ENCODE assay signal across 8 mouse cellular contexts in the genomic region with DNA sequence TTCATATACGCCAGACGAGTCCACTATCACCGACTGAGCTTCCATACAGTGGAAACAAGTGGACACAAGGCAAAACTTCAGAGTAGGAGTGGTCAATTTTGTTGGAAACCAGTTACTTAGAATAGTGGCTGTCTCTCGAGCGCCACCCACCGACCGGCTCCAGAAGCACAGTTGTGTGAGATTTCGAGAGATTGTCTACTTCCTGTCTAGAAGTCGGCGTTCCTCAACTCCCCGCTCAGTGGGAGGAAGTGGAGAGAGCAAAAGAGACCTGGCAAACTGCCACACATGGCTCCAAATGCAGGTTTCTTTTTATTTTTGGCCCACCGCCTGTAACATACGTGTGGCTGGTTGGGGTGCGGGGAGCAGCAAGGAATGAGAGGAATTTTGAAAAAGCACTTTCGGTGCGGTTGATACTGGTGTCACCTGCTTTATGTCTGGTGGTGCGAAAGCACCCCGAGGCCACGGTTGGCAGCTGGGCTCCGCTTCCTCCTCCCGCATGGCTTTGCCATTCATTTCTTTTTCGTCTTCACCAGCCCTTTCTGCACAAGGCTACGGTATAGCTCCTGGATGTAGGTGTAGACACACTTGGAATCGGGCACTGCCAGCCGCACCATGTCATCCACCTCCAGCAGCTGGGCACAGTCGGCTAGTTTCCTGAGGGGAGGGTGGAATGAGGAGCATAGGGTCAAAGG. TPM values are rescaled to one million over a fixed set of nuclear protein-coding genes. Genes with fewer than 3 reads are reported as not detected.
A peak's percentile ranks its signal among the peaks of the same experiment; 100 is the strongest.
DNase-seq lines count a peak whose midpoint lies in the region; ATAC-seq and TF ChIP-seq lines count a peak whose summit lies in the region.

No protein-coding gene starts in this region.

- peak; percentile 52; the same call in 1 of the 2 replicates for TF ChIP-seq CTCF in thymus, adult 2 months (IDR thresholded peaks at IDR 0.05; ENCODE audit: borderline replicate concordance, control insufficient read depth, extremely low read depth, insufficient read depth, low read length, poor library complexity)

- peaks cover 4% of the 10 kb centered on the region; the same call in 1 of the 2 replicates for H3K4me1 ChIP-seq in hindbrain, embryonic 12.5 days
- peaks cover 6% of the 10 kb centered on the region for H3K4me1 ChIP-seq in lung, embryonic 16.5 days (replicated peaks; ENCODE audit: control insufficient read depth, insufficient read depth, low read length)
- peaks cover 7% of the 10 kb centered on the region for H3K4me1 ChIP-seq in thymus, adult 2 months (replicated peaks; ENCODE audit: control insufficient read depth, insufficient read depth, low read length)

- no peak overlapping the region for H3K9ac ChIP-seq in hindbrain, embryonic 12.5 days
- H3K9ac ChIP-seq in lung, embryonic 16.5 days (ENCODE audit: low read length) = peak overlapping the region; percentile 54

- peak; percentile 88 for DNase-seq in Muller cell, postnatal 12 days (ENCODE audit: inconsistent ontology term)
- peak; percentile 85 to 89 for DNase-seq in cerebellum, postnatal 10 days
- DNase-seq in frontal cortex, postnatal 14 days (ENCODE audit: low spot score in 2 of 2) = peak; percentile 80 to 82
- DNase-seq in layer of hippocampus, postnatal 10 days (ENCODE audit: low spot score in 2 of 2) = peak; percentile 88
- DNase-seq in ovary, adult 18-20 months (ENCODE audit: low spot score) = peak; percentile 66
- DNase-seq in thymus, adult 2 months = peak; percentile 84

- no peaks in the 10 kb centered on the region for H3K36me3 ChIP-seq in hindbrain, embryonic 12.5 days
- H3K36me3 ChIP-seq in lung, embryonic 16.5 days (ENCODE audit: control insufficient read depth, insufficient read depth, low read length) = no peaks in the 10 kb centered on the region
- H3K36me3 ChIP-seq in thymus, adult 2 months (ENCODE audit: control insufficient read depth, insufficient read depth, low read length) = no peaks in the 10 kb centered on the region

- H3K27me3 ChIP-seq in hindbrain, embryonic 12.5 days = no peaks in the 10 kb centered on the region
- no peaks in the 10 kb centered on the region for H3K27me3 ChIP-seq in lung, embryonic 16.5 days (ENCODE audit: control insufficient read depth, insufficient read depth, low read depth, low read length)
- H3K27me3 ChIP-seq in thymus, adult 2 months (ENCODE audit: control insufficient read depth, insufficient read depth, low read length) = no peaks in the 10 kb centered on the region

- H3K27ac ChIP-seq in hindbrain, embryonic 12.5 days = no peak overlapping the region
- peak overlapping the region; percentile 29; the same call in 1 of the 2 replicates for H3K27ac ChIP-seq in lung, embryonic 16.5 days (ENCODE audit: low read length)
- H3K27ac ChIP-seq in thymus, adult 2 months (ENCODE audit: control insufficient read depth, insufficient read depth, low read length) = no peak overlapping the region

- H3K4me2 ChIP-seq in hindbrain, embryonic 12.5 days (replicated peaks) = peak overlapping the region; percentile 44
- peak overlapping the region; percentile 63 for H3K4me2 ChIP-seq in lung, embryonic 16.5 days (ENCODE audit: low read depth, low read length)

- H3K9me3 ChIP-seq in hindbrain, embryonic 12.5 days (replicated peaks) = 0 out of 2 replicates have a peak, but pooled peaks cover 3% of the 10 kb centered on the region
- no peaks in the 10 kb centered on the region for H3K9me3 ChIP-seq in lung, embryonic 16.5 days (ENCODE audit: control insufficient read depth, low read length)

- WGBS in hindbrain, embryonic 12.5 days = 39% methylated on average over 26 of the region's 26 CpGs
- 23% methylated on average over 26 of the region's 26 CpGs for WGBS in lung, embryonic 16.5 days
- 46% methylated on average over 26 of the region's 26 CpGs for WGBS in thymus, adult 2 months

- peak; percentile 65 for ATAC-seq in hindbrain, embryonic 12.5 days (ENCODE audit: low FRiP score)
- peak; percentile 84 for ATAC-seq in lung, embryonic 16.5 days (ENCODE audit: low read depth)

- H3K4me3 ChIP-seq in hindbrain, embryonic 12.5 days = no peak overlapping the region; the same call in 1 of the 2 replicates
- peak overlapping the region; percentile 40 for H3K4me3 ChIP-seq in lung, embryonic 16.5 days (ENCODE audit: low read length)
- peak overlapping the region; percentile 45 for H3K4me3 ChIP-seq in thymus, adult 2 months (ENCODE audit: control insufficient read depth, insufficient read depth, low read length)

- no peak for TF ChIP-seq POLR2A in thymus, adult 2 months (IDR thresholded peaks at IDR 0.05; ENCODE audit: control insufficient read depth, extremely low read depth, insufficient read depth, low read length, poor library complexity)

RNA-seq across cellular contexts. Expression of gene Smtnl1, which starts 11.4 kb away (rescaled TPM):
- polyA plus RNA-seq in hindbrain, embryonic 12.5 days (2016; fragmentation: Nextera tagmentation; extraction: Ambion mirVana) = 0.13 TPM in 1 of 2 replicates, not detected in the other
- total RNA-seq in layer of hippocampus, postnatal 10 days (2021) = not detected
- 0.70 and 0.77 TPM in 2 replicates for polyA plus RNA-seq in lung, embryonic 16.5 days (2015; fragmentation: Nextera tagmentation; extraction: Ambion mirVana)
- 0.60 and 0.94 TPM in 2 replicates for polyA plus RNA-seq in thymus, adult 2 months (2012; rRNA removed)

RNA-seq across cellular contexts. Expression of gene Ube2l6, which starts 12.4 kb away (rescaled TPM):
- polyA plus RNA-seq in hindbrain, embryonic 12.5 days (2016; fragmentation: Nextera tagmentation; extraction: Ambion mirVana) = 32.9 and 34.0 TPM in 2 replicates
- total RNA-seq in layer of hippocampus, postnatal 10 days (2021) = 1 to 10 TPM; 7.9 to 8.5 TPM
- 76.0 and 82.9 TPM in 2 replicates for polyA plus RNA-seq in lung, embryonic 16.5 days (2015; fragmentation: Nextera tagmentation; extraction: Ambion mirVana)
- polyA plus RNA-seq in thymus, adult 2 months (2012; rRNA removed) = 27.7 and 35.3 TPM in 2 replicates

RNA-seq across cellular contexts. Expression of gene Timm10, which starts 15.8 kb away (rescaled TPM):
- 35.0 and 35.8 TPM in 2 replicates for polyA plus RNA-seq in hindbrain, embryonic 12.5 days (2016; fragmentation: Nextera tagmentation; extraction: Ambion mirVana)
- 10 to 100 TPM; 58.7 to 64.2 TPM for total RNA-seq in layer of hippocampus, postnatal 10 days (2021)
- polyA plus RNA-seq in lung, embryonic 16.5 days (2015; fragmentation: Nextera tagmentation; extraction: Ambion mirVana) = 36.9 and 39.3 TPM in 2 replicates
- 23.0 and 29.0 TPM in 2 replicates for polyA plus RNA-seq in thymus, adult 2 months (2012; rRNA removed)

RNA-seq across cellular contexts. Expression of gene Slc43a1, which starts 27.6 kb away (rescaled TPM):
- 9.1 and 12.0 TPM in 2 replicates for polyA plus RNA-seq in hindbrain, embryonic 12.5 days (2016; fragmentation: Nextera tagmentation; extraction: Ambion mirVana)
- total RNA-seq in layer of hippocampus, postnatal 10 days (2021) = under 1 TPM; 0.27 to 0.75 TPM
- 16.5 and 20.4 TPM in 2 replicates for polyA plus RNA-seq in lung, embryonic 16.5 days (2015; fragmentation: Nextera tagmentation; extraction: Ambion mirVana)
- polyA plus RNA-seq in thymus, adult 2 months (2012; rRNA removed) = 106 and 123 TPM in 2 replicates

RNA-seq across cellular contexts. Expression of gene Serping1, which starts 35.8 kb away (rescaled TPM):
- polyA plus RNA-seq in hindbrain, embryonic 12.5 days (2016; fragmentation: Nextera tagmentation; extraction: Ambion mirVana) = 35.4 and 43.2 TPM in 2 replicates
- total RNA-seq in layer of hippocampus, postnatal 10 days (2021) = 10 to 100 TPM in 1 of 2 experiments, 1 to 10 TPM in 1; 9.6 to 10.1 TPM
- polyA plus RNA-seq in lung, embryonic 16.5 days (2015; fragmentation: Nextera tagmentation; extraction: Ambion mirVana) = 143 and 153 TPM in 2 replicates
- 64.6 and 93.7 TPM in 2 replicates for polyA plus RNA-seq in thymus, adult 2 months (2012; rRNA removed)
